Mouse (Mus musculus) ES-E14 (cell line): ENCODE data around the gene Ptprn2. TPM values are rescaled to one million over a fixed set of nuclear protein-coding genes. Genes with fewer than 3 reads are reported as not detected.

Experiments used
- DNase-seq: peaks from one replicate; pipeline ENCODE4 v3.0.0-alpha.2; 2013; ENCODE audit warnings: low read depth, low spot score
- H3K27ac ChIP-seq: 2 replicates; pipeline ENCODE4 v1.5.1; 2012; ENCODE audit warnings: low read depth, mild to moderate bottlenecking, low read length, moderate library complexity, mixed read lengths; ENCODE audit not compliant: poor library complexity, insufficient read depth, severe bottlenecking
- H3K36me3 ChIP-seq: 2 replicates; pipeline ENCODE4 v1.6.1; 2012; ENCODE audit warnings: mild to moderate bottlenecking, low read length, moderate library complexity, mixed read lengths; ENCODE audit not compliant: control insufficient read depth, poor library complexity, insufficient read depth, severe bottlenecking
- H3K4me1 ChIP-seq, 2 experiments: fragments of 150-350 bp in 1 of 2; sonication (generic) in 1 of 2; 2 replicates each; pipeline ENCODE4 v1.6.1; 2012; ENCODE audit warnings: low read length in 2 of 2, mild to moderate bottlenecking in 1 of 2, mixed read lengths in 1 of 2; ENCODE audit not compliant: control insufficient read depth in 2 of 2, insufficient read depth in 2 of 2, poor library complexity in 1 of 2
- H3K4me3 ChIP-seq, 2 experiments: fragments of 150-350 bp in 1 of 2; sonication (generic) in 1 of 2; 2 replicates each; pipeline ENCODE4 v1.5.1; 2012; ENCODE audit warnings: low read length in 2 of 2, low read depth in 1 of 2, mild to moderate bottlenecking in 1 of 2, mixed read lengths in 1 of 2; ENCODE audit not compliant: insufficient read depth in 1 of 2, poor library complexity in 1 of 2, severe bottlenecking in 1 of 2
- H3K9ac ChIP-seq: 2 replicates; pipeline ENCODE4 v1.6.1; 2012; ENCODE audit warnings: low read depth, mild to moderate bottlenecking, low read length, mixed read lengths; ENCODE audit not compliant: poor library complexity, insufficient read depth, severe bottlenecking
- H3K9me3 ChIP-seq: fragments of 150-350 bp; sonication (generic); 2 replicates; pipeline ENCODE4 v1.6.1; 2012; ENCODE audit warnings: low read depth, mild to moderate bottlenecking, low read length; ENCODE audit not compliant: control insufficient read depth, insufficient read depth
- CHD2 ChIP-seq: IDR thresholded peaks from 2 replicates; pipeline ENCODE4 v1.6.1; 2014; ENCODE audit warnings: mild to moderate bottlenecking, low read depth, low read length, inconsistent platforms
- HCFC1 ChIP-seq: IDR thresholded peaks from 2 replicates; pipeline ENCODE4 v1.6.1; 2012; ENCODE audit warnings: low read length, inconsistent platforms, borderline replicate concordance; ENCODE audit not compliant: insufficient read depth
- MAFK ChIP-seq: IDR thresholded peaks from 2 replicates; pipeline ENCODE4 v1.6.1; 2014; ENCODE audit warnings: mild to moderate bottlenecking, low read depth, low read length, inconsistent platforms; ENCODE audit not compliant: insufficient read depth
- ZC3H11A ChIP-seq: IDR thresholded peaks from 2 replicates; pipeline ENCODE4 v1.6.1; 2012; ENCODE audit warnings: low read depth, mild to moderate bottlenecking, inconsistent platforms, low read length, borderline replicate concordance
- ZNF384 ChIP-seq: IDR thresholded peaks from 2 replicates; pipeline ENCODE4 v1.6.1; 2012; ENCODE audit warnings: low read depth, low read length, inconsistent platforms
- in situ Hi-C, 2 experiments: fragments of 600-800 bp; cut with MboI; formaldehyde crosslinking; loops; one replicate each; pipeline ENCODE4 v1.15.1; 2025; ENCODE audit warnings: low sequenced_read_pairs in 2 of 2, inconsistent platforms in 1 of 2; ENCODE audit not compliant: unreplicated experiment in 2 of 2
- total RNA-seq: library from RNA; depleted of rRNA; stranded (reverse); fragments of 300-350 nt; gene quantifications from 2 replicates; pipeline ENCODE4 v1.2.3, GENCODE M21; 2012

The Ptprn2 gene
- total RNA-seq, 1 experiment, result 0.40 TPM

DNA sequence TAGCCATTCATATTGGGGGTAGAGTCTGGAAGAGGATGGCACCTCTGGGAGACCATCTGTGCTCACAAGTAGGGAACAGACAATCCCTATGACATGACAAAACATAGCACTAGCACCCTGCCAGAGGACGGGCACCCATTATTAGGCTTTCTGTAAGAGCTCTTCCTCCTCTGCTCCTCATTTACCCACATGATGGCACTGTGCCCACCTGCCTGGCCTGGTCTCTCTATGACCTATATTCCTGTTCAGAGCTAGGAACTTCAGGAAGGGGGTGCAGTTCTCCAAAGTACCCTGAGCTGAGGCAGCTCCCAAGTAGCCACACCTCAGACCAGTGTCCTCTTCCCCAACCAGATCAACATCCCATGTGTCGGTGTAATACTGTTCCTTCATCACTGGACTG is 777.6 kb downstream of the Ptprn2 start:
- DNase-seq, result no peak
- TF ChIP-seq MAFK (no peak), ZC3H11A (no peak), HCFC1 (no peak), ZNF384 (no peak), CHD2 (no peak)
- in situ Hi-C loops, result no loop called here
- H3K9me3 ChIP-seq, result no peaks in the 10 kb centered on the region
- H3K4me3 ChIP-seq, result no peak overlapping the region
- no peak overlapping the region for H3K27ac ChIP-seq
- H3K36me3 ChIP-seq, result no peaks in the 10 kb centered on the region
- no peak overlapping the region for H3K9ac ChIP-seq
- H3K4me1 ChIP-seq, result peaks cover 0 to 14% of the 10 kb centered on the region in 2 experiments; a peak in 2 of 4 replicates

DNA sequence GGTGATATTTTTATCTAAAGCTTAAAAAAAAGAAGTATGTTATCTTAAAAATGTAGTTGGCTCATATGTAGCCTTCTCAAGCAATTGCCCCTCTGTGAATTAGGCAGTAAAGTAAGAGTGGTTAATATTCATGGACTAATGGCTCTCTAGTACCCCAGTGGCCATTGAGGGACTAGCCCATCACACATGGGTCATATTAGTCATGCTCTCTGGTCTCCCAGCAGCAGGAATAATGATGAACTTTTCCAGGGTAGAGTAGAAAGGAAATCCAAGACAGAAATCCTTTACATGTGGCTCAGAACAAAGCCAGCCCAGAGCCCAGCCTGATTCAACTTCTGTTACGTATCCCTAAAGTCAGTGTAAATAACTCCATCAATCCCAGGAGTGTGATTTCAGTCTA is 779.7 kb downstream of the Ptprn2 start:
- in situ Hi-C loops, result no loop called here

DNA sequence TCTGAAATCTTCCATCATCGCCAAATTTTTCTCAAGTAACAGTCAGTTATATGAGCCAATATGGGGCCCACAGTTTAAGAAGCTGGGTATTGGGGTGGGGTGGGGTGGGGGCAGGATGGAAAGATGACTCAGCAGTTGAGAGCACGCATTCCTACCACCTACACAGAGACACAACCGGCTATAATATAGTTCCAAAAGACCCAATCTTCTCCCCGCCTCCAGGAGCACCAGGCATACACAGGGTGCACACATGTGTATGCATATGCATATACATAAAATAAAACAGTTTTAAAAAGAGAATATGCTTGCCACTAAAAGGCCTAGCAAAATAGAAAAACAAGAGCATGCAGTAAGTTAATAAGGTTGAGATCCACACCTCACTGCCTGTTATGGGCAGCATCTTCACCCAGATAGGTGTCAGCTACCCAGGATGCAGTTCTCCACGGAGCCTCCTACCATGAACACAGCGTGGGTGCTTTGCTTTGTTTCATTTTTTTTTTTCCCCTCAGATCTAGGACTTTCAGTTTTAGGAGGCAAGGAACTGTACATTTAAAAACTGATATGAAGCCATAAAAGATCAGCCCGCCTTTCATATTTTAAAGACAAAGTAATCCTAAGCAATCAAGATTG is 783.1 kb downstream of the Ptprn2 start:
- H3K9ac ChIP-seq, result no peak overlapping the region
- H3K4me1 ChIP-seq, result no peaks in the 10 kb centered on the region
- no peak overlapping the region for H3K27ac ChIP-seq
- TF ChIP-seq CHD2, result no peak
- no peak for TF ChIP-seq MAFK
- TF ChIP-seq HCFC1, result no peak
- TF ChIP-seq ZC3H11A, result no peak
- TF ChIP-seq ZNF384, result no peak
- DNase-seq, result no peak
- H3K36me3 ChIP-seq, result no peaks in the 10 kb centered on the region
- H3K4me3 ChIP-seq, result no peak overlapping the region
- H3K9me3 ChIP-seq, result no peaks in the 10 kb centered on the region
- in situ Hi-C loops, result no loop called here

More for the DNA sequence above, 779.7 kb downstream of the Ptprn2 start:
- DNase-seq, result no peak
- Histone ChIP-seq H3K27ac (no peak overlapping the region), H3K9me3 (no peaks in the 10 kb centered on the region), H3K9ac (no peak overlapping the region), H3K4me3 (no peak overlapping the region), H3K36me3 (no peaks in the 10 kb centered on the region), H3K4me1 (peaks cover 0 to 10% of the 10 kb centered on the region in 2 experiments; a peak in 2 of 4 replicates)
- no peak for TF ChIP-seq HCFC1
- TF ChIP-seq MAFK, result no peak
- TF ChIP-seq ZC3H11A, result no peak
- TF ChIP-seq ZNF384, result no peak
- TF ChIP-seq CHD2, result no peak

- Histone ChIP-seq H3K4me3 (no peak overlapping the region), H3K4me1 (no peaks in the 10 kb centered on the region), H3K9me3 (no peaks in the 10 kb centered on the region), H3K36me3 (no peaks in the 10 kb centered on the region), H3K9ac (no peak overlapping the region), H3K27ac (no peak overlapping the region)
- DNase-seq, result no peak
- in situ Hi-C loops, result no loop called here
- TF ChIP-seq HCFC1 (no peak), ZNF384 (no peak), ZC3H11A (no peak), CHD2 (no peak), MAFK (no peak)
Observed at GRCm38 (mm10) chr12:117269310-117269709, 783.8 kb downstream of the Ptprn2 start.
